Comparison of ENCODE assay signal across 8 mouse cellular contexts in the genomic region with DNA sequence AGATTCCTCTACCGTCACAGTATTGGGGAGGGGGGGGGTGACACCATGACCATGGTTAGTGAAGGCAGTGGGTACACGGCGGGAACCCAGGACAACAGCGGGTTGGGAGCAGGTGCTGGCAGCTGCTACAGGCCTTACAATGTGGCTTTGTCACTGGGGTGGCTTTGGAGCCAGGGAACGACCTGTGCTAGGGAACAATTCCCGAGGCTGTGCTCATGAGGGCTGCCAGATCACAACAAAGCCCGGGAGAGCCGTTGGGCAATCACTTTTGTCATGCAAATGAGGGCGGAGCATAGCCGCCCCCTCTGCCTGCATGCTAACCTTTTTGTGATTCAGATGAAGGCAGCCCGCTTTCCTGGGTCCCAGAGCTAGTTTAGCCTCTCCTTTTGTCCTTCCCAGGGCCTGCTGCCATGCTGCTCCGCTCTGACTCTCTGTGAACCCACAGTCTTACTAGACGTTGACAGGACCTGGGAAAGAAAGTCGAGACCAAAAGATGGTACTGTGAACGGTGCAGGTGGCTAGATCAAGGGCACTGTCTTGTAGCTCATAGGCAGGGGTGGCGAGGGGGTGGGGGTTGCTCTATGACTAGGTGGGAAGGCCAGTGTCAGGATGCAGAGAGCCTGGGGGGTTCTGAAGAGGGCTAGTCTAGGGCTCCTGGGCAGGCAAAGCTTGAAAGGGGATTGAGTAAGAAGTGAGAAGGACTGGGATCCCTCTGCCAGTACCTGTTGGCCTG. TPM values are rescaled to one million over a fixed set of nuclear protein-coding genes. Genes with fewer than 3 reads are reported as not detected.
DNase-seq lines count a peak whose midpoint lies in the region; ATAC-seq and TF ChIP-seq lines count a peak whose summit lies in the region.

No protein-coding gene starts in this region.

- peaks cover 17% of the 10 kb centered on the region for H3K4me1 ChIP-seq in heart, embryonic 10.5 days
- no peaks in the 10 kb centered on the region for H3K4me1 ChIP-seq in heart, adult 2 months (ENCODE audit: control insufficient read depth, insufficient read depth, low read length)
- H3K4me1 ChIP-seq in hindbrain, embryonic 13.5 days (replicated peaks): peaks cover 46% of the 10 kb centered on the region
- H3K4me1 ChIP-seq in liver, postnatal 0 days (ENCODE audit: insufficient read depth): peaks cover 35% of the 10 kb centered on the region

- peak; percentile 82 for ATAC-seq in hindbrain, embryonic 13.5 days (ENCODE audit: low FRiP score)
- ATAC-seq in liver, postnatal 0 days: no peak

- H3K27ac ChIP-seq in heart, embryonic 10.5 days: peak overlapping the region; percentile 13; the same call in 1 of the 2 replicates
- no peak overlapping the region for H3K27ac ChIP-seq in heart, adult 2 months
- H3K27ac ChIP-seq in hindbrain, embryonic 13.5 days: peak overlapping the region; percentile 89
- H3K27ac ChIP-seq in liver, postnatal 0 days (ENCODE audit: low read depth): peak overlapping the region; percentile 52; the same call in 1 of the 2 replicates

- WGBS in heart, embryonic 10.5 days: 23% methylated on average over 16 of the region's 16 CpGs
- WGBS in heart, adult 2 months: 49% methylated on average over 16 of the region's 16 CpGs
- WGBS in hindbrain, embryonic 13.5 days: 10% methylated on average over 16 of the region's 16 CpGs
- WGBS in liver, postnatal 0 days (ENCODE audit: insufficient replicate concordance): 52% methylated on average over 16 of the region's 16 CpGs

- peaks cover 26% of the 10 kb centered on the region; the same call in 1 of the 2 replicates for H3K27me3 ChIP-seq in heart, embryonic 10.5 days (ENCODE audit: insufficient read depth, poor library complexity, severe bottlenecking)
- no peaks in the 10 kb centered on the region for H3K27me3 ChIP-seq in heart, adult 2 months (ENCODE audit: control insufficient read depth, insufficient read depth, low read length)
- H3K27me3 ChIP-seq in hindbrain, embryonic 13.5 days: no peaks in the 10 kb centered on the region
- H3K27me3 ChIP-seq in liver, postnatal 0 days (ENCODE audit: insufficient read depth, low read length): no peaks in the 10 kb centered on the region

- TF ChIP-seq CTCF in heart, adult 2 months (IDR thresholded peaks at IDR 0.05): no peak
- TF ChIP-seq CTCF in liver, postnatal 0 days (IDR thresholded peaks at IDR 0.05; ENCODE audit: low read depth): no peak

- H3K4me3 ChIP-seq in heart, embryonic 10.5 days: no peak overlapping the region
- no peak overlapping the region for H3K4me3 ChIP-seq in heart, adult 2 months
- H3K4me3 ChIP-seq in hindbrain, embryonic 13.5 days: no peak overlapping the region
- H3K4me3 ChIP-seq in liver, postnatal 0 days (ENCODE audit: low read depth, low read length): no peak overlapping the region

- H3K9me3 ChIP-seq in heart, embryonic 10.5 days: no peaks in the 10 kb centered on the region
- no peaks in the 10 kb centered on the region for H3K9me3 ChIP-seq in hindbrain, embryonic 13.5 days
- H3K9me3 ChIP-seq in liver, postnatal 0 days (ENCODE audit: low read length): no peaks in the 10 kb centered on the region

- no peak for TF ChIP-seq EP300 in heart, adult 2 months (IDR thresholded peaks at IDR 0.05; ENCODE audit: insufficient read depth, low read depth, low read length)
- TF ChIP-seq EP300 in liver, postnatal 0 days (IDR thresholded peaks at IDR 0.05; ENCODE audit: low read depth): no peak

- no peak overlapping the region for H3K9ac ChIP-seq in heart, adult 2 months (ENCODE audit: low read depth, low read length)
- H3K9ac ChIP-seq in hindbrain, embryonic 13.5 days: peak overlapping the region; percentile 9; the same call in 1 of the 2 replicates
- no peak overlapping the region for H3K9ac ChIP-seq in liver, postnatal 0 days (replicated peaks)

- no peaks in the 10 kb centered on the region for H3K36me3 ChIP-seq in heart, embryonic 10.5 days
- no peaks in the 10 kb centered on the region for H3K36me3 ChIP-seq in heart, adult 2 months (ENCODE audit: control insufficient read depth, insufficient read depth, low read length)
- H3K36me3 ChIP-seq in hindbrain, embryonic 13.5 days: no peaks in the 10 kb centered on the region
- no peaks in the 10 kb centered on the region for H3K36me3 ChIP-seq in liver, postnatal 0 days (replicated peaks; ENCODE audit: insufficient read depth, low read length)

- H3K79me2 ChIP-seq in heart, adult 2 months (replicated peaks; ENCODE audit: control insufficient read depth, insufficient read depth, low read length): no peaks in the 10 kb centered on the region

- DNase-seq in heart, embryonic 10.5 days (ENCODE audit: low spot score): no peak
- no peak for DNase-seq in heart, adult 2 months
- peak; percentile 86 for DNase-seq in embryo, embryonic 10 days (ENCODE audit: low spot score)
- DNase-seq in liver, postnatal 0 days: no peak
- DNase-seq in right cerebral cortex, postnatal 25 days: peak; percentile 42
- DNase-seq in urinary bladder, postnatal 14 days (ENCODE audit: low spot score): no peak
- no peak for DNase-seq in gastrocnemius, postnatal 36 days

- intact Hi-C loops in heart, adult 2 months (cut with DNase I): no loop called here
- intact Hi-C loops in gastrocnemius, postnatal 36 days (cut with DNase I): no loop called here

- TF ChIP-seq POLR2A in heart, adult 2 months (IDR thresholded peaks at IDR 0.05; ENCODE audit: insufficient read depth, low read depth, low read length): no peak

- H3K4me2 ChIP-seq in hindbrain, embryonic 13.5 days: no peak overlapping the region
- no peak overlapping the region for H3K4me2 ChIP-seq in liver, postnatal 0 days (ENCODE audit: low read depth, low read length)

RNA-seq across cellular contexts. Expression of gene Klf13, which starts 18.4 kb away (rescaled TPM):
- 17.3 and 18.3 TPM in 2 replicates for polyA plus RNA-seq in heart, embryonic 10.5 days (2016; fragmentation: Nextera tagmentation; extraction: Ambion mirVana)
- total RNA-seq in heart, adult 2 months (2021): 10 to 100 TPM; 50.0 to 54.6 TPM
- polyA plus RNA-seq in heart, adult 2 months (2012; rRNA removed): 21.6 and 24.6 TPM in 2 replicates
- polyA plus RNA-seq in hindbrain, embryonic 13.5 days (2015; fragmentation: Nextera tagmentation; extraction: Ambion mirVana): 25.7 and 26.9 TPM in 2 replicates
- polyA plus RNA-seq in liver, postnatal 0 days (2015; fragmentation: Nextera tagmentation; extraction: Ambion mirVana): 25.5 and 25.7 TPM in 2 replicates
- total RNA-seq in gastrocnemius, postnatal 36 days (2021): 10 to 100 TPM; 42.3 to 47.7 TPM

RNA-seq across cellular contexts. Expression of gene E030018B13Rik, which starts 40.5 kb away (rescaled TPM):
- polyA plus RNA-seq in heart, embryonic 10.5 days (2016; fragmentation: Nextera tagmentation; extraction: Ambion mirVana): 0.18 TPM in 1 of 2 replicates, not detected in the other
- not detected for total RNA-seq in heart, adult 2 months (2021)
- not detected in 2 replicates for polyA plus RNA-seq in heart, adult 2 months (2012; rRNA removed)
- 0.19 TPM in 1 of 2 replicates, not detected in the other for polyA plus RNA-seq in hindbrain, embryonic 13.5 days (2015; fragmentation: Nextera tagmentation; extraction: Ambion mirVana)
- polyA plus RNA-seq in liver, postnatal 0 days (2015; fragmentation: Nextera tagmentation; extraction: Ambion mirVana): 0.14 TPM in 1 of 2 replicates, not detected in the other
- not detected for total RNA-seq in gastrocnemius, postnatal 36 days (2021)

Comparison
In these comparisons a context has a peak if more than half of its experiments do, and no peak if none do; other contexts are left out.
1. DNase-seq: peak in embryo, embryonic 10 days (single experiment) and right cerebral cortex, postnatal 25 days (single experiment); none in heart, embryonic 10.5 days (single experiment), heart, adult 2 months (0 of 2), liver, postnatal 0 days (single experiment), urinary bladder, postnatal 14 days (single experiment) and gastrocnemius, postnatal 36 days (0 of 2).